Mouse (Mus musculus): ENCODE data around the gene Nhsl1. TPM values are rescaled to one million over a fixed set of nuclear protein-coding genes. Genes with fewer than 3 reads are reported as not detected.
A peak's percentile ranks its signal among the peaks of the same experiment; 100 is the strongest.

The Nhsl1 gene
- total RNA-seq, 2 experiments from 2014 or later, result 23.7 to 27.7 TPM

DNA sequence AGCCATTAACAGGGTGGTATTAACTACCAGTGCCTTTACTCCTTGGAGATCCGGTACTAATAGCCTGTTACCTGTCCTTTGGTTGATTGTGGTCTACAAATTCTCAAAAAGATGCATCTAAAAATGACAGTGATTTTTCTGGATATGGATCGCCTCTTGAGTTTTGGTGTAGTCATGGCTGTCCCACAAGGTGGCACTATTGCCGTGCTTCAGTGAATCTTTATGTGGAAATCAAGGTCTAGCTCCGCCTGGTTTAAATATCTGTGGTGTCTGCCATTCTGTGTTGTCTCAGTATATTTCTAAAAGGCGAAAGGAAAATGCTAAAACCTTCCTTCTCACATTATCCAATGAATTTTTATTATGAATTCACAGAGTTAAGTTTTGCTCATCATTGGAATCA, 72.8 kb downstream of the Nhsl1 start:
- intact Hi-C loops (cut with DNase I), result loop anchor here (1.0 kb wide), 1 partner anchor 137 kb away; no protein-coding TSS in a partner anchor
- peak; percentile 34 to 36 for DNase-seq (ENCODE audit: low spot score in 2 of 2)

DNA sequence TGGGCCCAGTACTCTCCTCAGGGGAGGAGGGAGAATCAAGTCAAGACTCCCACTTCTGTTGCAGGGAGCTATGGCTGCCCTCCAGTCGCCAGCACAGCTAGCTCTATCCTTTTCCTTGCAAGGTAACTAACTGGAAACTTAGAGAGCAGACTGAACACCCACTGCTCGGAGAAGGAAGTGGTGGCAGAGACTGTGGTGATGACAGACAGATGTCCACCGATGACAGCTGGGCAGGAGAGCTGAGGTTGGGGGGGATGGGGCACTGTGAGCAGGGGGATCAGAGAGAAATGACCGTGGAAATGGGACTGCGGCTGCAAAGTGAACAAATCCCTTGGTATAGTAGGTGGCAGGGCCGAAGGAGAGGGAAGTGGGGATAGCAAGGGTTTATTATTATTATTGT, 73.5 kb downstream of the Nhsl1 start:
- DNase-seq (ENCODE audit: low spot score in 2 of 2), result no peak
- intact Hi-C loops (cut with DNase I), result no loop called here

DNA sequence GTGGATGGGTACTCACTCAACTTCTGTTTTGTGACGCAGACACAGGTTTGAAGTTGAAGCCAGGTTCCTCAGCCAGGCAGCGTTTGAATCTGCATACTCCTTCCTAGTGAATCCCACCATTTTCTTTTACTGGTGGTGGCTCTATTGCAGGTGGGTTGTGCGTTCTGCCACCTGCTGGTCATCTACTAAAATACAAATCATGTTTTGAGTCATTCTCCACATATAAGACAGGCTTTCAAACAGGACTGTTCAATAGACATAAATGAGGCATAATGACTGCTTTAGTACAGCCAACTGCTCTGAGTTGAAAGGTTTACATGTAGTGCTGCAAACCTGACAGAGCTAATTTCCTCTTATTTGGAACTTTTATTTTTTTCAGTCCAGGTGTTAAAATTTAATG, 75.0 kb downstream of the Nhsl1 start:
- DNase-seq (ENCODE audit: low spot score in 2 of 2), result no peak
- intact Hi-C loops (cut with DNase I), result no loop called here

DNA sequence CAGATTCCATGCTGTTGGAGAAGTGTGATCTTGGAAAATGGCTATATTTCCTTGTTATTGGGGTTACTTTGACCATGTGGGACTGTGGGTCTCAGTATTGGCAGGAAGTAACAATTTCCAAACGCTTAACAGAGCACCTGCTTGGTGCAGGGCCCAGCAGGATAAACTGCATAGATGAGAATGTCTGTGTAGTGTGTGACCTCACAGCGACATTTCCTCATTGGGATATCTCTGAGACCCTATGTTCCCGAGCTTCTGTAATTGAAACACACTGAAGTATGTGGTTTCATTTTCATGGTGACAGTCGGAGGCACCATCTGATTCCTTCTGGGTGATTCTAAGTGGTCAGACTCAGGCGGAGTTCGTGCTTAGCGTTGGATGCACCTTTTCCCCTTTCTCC, 75.5 kb downstream of the Nhsl1 start:
- intact Hi-C loops (cut with DNase I), result no loop called here

DNA sequence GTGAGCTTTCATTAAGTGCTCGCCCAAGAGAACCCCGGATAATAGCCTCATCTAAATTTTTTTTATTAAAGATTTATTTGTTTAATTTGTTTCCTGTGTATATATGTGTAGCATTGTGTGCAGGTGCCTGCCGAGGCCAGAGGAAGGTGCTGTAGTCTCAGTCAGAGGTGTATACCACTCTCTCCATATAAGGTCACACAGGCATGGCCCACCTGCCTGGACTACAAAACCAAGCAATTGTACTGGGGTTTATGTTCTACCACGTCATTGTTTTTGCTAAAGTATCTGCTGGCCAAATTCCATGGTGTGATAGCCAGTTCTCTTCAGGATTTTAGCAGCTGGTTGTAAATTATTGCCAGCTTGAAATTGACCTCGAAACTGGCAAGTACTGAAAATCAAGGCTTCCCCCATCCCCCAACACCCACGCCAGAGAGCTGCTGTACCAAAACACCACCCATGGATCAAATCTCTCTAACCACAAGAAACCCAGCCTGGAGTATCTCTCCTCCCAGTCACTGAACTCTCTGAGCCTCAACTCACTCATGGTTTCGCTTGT, 81.4 kb downstream of the Nhsl1 start:
- intact Hi-C loops (cut with DNase I), result no loop called here
- DNase-seq (ENCODE audit: low spot score in 2 of 2), result no peak

More for the DNA sequence above, 75.5 kb downstream of the Nhsl1 start:
- no peak for DNase-seq (ENCODE audit: low spot score in 2 of 2)

DNA sequence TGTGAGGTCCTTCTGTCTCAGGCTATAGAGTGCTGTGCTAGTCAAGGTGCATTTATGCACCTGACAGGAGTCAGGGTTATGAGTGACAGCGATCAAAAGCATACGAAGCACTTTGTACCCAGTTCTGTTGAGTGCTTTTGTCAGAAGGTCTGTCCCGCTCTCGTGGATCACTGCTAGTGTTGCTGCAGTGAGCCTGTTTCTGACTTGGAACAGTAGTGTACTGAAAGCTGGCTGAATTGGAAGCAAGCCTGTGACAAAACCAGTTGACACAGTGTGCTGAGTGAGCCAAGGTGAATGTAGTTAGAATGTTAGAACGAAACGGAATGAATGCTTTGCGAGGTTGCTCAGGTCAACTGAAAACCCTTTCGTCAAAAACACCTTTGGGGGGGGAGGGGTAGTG, 82.2 kb downstream of the Nhsl1 start:
- intact Hi-C loops (cut with DNase I), result no loop called here
- DNase-seq (ENCODE audit: low spot score in 2 of 2), result no peak

DNA sequence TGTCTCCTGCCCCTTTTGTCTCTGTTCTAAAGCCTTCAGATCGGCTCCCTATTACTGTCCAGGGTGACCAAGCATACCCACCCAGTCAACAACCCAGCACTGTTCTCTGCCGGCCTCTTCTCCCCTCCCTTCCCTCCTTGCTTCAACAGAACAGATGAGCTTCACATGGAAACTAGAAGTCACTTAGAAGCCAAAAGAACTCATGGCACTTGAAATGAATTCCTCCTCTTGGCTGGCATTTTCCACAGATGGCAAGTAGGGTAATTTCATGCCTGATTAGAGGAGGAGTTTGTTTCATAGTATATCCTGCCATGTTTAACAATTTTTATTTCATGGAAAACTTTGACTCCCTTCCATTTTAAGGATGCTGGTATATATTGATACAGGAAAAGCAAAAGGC, 85.2 kb downstream of the Nhsl1 start:
- DNase-seq (ENCODE audit: low spot score in 2 of 2), result no peak
- intact Hi-C loops (cut with DNase I), result no loop called here

DNA sequence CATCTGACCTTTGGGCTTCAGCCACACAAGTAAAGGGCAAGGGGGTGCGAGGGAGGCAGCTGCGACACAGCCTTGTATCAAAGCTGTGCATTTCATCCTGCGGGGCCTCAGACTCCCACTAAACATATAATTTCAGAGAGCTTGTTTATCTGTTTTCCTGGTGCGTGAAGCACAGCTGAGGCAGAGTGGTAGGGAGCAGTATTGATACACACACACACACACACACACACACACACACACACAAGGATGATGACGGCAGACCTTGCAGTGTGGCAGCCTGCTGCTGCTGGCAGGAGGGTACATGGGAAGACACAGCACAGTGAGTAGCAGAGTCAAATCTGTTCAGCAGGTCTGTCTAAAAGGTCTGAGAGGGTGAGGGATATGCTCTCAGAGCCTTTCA, 85.9 kb downstream of the Nhsl1 start:
- no peak for DNase-seq (ENCODE audit: low spot score in 2 of 2)
- intact Hi-C loops (cut with DNase I), result no loop called here

DNA sequence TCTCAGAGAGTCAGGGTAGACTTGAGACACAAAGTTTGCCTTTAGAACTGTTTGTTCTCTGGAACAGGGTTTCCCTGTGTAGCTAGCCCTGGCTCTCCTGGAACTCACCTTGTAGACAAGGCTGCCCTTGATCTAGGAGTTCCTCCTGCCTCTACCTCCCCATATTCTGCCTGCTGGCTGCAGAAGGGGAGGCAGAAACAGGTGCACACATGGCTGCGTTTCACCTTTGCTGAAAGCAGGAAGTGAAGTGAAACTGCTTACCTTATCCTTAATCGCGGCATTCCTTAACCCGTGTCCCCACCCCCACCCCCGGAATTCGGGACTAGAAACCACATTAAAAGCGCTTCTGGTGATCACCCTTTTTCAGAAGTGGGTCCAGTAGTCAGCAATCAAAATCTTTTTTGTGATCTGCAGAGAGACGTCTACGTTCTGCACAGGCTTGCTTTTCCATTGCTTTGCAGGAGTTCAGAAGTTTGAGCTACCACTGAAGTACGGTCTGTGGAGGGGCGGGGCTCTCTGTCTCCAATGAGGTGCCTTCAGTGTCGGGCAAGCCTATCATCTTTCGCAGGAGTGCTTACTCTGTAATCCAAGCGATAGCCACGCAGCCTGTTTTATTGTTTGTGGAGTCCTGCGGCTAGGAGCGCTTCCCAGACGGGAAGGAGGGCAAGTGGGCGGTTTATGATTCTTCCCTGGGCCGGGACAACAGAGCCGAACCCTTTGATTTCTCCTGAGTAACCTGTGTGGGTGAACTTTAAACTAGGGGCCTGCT, 88.5 kb downstream of the Nhsl1 start:
- intact Hi-C loops (cut with DNase I), result no loop called here
- peak; percentile 35 to 37 for DNase-seq (ENCODE audit: low spot score in 2 of 2)

DNA sequence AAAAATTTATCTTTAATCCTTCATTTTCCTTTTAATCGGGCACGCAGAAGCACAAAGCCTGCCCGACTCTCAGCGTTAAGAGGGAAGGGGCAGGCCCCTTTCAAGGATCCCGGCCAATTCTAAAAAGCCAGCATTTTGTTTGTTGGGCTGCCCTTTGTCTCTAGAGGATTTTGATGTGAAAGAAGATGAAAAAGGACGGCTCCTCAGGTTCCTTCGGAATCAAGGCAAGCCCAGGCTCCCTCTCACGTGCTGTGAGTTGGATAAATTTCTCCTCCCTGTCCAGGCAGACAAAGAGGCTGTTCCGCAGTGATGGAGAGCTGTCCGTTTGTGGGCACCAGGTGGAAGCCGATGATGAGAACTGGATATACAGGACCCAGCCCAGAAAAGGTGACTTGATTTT, 89.3 kb downstream of the Nhsl1 start:
- no peak for DNase-seq (ENCODE audit: low spot score in 2 of 2)
- intact Hi-C loops (cut with DNase I), result no loop called here

DNA sequence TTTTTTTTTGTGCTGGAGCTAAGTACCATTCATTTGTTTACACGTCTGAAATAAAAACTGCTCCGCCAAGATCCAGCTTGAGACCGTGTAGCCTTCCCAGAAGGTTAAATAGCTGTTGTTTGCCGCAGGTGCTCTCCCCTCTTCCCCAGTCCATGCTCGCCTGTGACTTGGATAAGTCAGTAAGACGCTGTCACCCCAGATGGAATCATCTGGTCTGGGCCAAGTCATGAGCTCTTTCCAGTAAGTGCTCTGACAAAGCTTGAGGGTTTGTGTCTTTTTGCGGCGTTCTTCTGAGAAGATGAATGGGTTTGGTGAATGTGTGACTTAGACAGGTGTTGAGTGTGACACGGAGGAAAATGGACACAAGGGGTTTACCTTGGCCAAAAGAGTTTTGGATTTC, 89.8 kb downstream of the Nhsl1 start:
- intact Hi-C loops (cut with DNase I), result no loop called here
- DNase-seq (ENCODE audit: low spot score in 2 of 2), result no peak

DNA sequence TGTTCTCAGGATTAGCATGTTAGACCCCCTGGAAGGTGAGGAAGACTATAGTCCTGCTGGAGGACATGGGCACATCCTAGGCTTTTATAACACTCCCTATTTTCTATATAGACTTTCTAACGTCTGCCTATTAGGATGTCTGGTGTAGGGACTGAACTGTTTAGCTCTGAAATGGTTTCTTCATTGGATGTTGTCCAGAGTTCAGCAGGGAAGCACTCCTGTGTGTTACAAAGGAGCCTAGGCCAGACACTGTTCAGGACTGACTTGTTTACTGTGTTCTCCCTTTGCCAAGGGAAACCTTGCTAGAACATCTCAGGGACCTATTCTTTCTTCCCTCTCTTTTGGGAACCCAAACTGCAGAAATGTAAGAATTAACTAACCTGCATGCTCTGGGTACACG, 90.3 kb downstream of the Nhsl1 start:
- DNase-seq (ENCODE audit: low spot score in 2 of 2), result no peak
- intact Hi-C loops (cut with DNase I), result no loop called here

DNA sequence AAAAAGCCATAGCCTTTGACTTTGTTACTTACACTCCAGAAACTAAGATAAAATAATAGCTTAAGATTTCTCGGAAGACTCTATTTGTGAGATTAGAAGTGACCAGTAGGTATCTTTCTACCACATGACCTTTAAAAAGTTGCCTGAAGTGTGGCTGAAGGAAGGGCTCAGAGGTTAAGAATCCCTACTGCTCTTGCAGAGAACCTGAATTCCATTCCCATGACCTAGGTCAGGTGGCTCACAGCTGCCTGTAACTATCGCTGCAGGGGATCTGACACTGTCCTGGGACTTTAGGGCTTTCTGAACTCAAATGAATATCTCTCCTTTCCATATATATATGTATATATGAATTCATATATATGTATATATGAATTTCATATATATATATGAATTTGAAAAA, 92.5 kb downstream of the Nhsl1 start:
- no peak for DNase-seq (ENCODE audit: low spot score in 2 of 2)
- intact Hi-C loops (cut with DNase I), result no loop called here

DNA sequence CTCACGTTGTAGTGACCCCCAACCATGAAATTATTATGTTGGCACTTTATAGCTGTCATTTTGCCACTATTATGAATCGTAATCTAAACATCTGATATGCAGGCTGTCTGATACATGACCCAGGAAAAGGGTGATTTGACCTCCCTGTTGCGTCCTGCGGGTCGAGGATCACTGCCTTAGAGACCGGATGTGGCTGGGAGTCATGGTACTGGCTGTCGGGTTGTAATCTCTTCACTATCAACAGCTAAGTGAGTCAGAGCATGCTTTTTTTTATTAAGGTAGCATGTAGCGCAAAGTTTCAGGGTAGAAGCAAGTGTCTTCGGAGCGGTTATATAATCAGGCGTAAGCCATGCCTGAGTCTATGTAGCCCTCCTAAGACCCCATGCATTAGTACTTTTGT, 97.2 kb downstream of the Nhsl1 start:
- intact Hi-C loops (cut with DNase I), result no loop called here
- DNase-seq (ENCODE audit: low spot score in 2 of 2), result no peak

DNA sequence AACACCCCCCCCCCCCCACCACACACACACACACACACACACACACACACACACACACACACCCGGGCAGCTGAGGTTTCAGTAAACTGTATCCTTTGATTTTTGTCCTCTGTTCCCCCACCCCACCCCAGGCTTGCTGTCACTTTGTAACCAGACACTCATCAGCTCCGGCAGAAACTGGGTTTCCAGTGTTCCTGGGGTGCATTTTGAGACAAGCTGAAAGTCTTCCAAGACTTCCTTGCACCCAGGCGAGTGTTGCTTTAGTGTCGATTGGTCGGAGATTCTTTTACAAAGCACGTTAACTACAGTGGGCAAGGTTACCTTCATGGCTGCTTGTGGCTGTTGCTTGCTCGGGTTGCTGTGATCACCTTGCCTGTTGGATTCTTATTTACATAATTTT, 99.4 kb downstream of the Nhsl1 start:
- intact Hi-C loops (cut with DNase I), result no loop called here
- DNase-seq (ENCODE audit: low spot score in 2 of 2), result no peak

DNA sequence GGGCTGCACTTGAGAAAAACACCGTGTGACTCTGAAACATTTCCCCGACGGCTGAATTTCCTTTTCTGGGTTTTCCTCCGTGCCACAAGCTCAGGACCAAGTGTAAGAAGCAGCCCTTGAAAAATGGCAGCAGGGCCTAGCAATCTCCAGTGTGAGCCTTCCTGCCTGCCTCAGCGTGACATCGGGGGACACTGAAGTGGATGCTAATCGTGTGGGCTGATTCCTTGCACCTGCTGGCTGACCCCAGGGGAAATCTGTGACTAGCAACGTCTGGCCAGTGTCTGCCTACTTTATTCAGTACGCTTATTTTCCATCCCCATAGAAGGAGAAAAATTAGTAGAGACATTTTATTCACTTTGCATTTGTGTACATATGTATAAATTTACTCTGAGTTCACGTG, 100.7 kb downstream of the Nhsl1 start:
- intact Hi-C loops (cut with DNase I), result no loop called here
- DNase-seq (ENCODE audit: low spot score in 2 of 2), result no peak

DNA sequence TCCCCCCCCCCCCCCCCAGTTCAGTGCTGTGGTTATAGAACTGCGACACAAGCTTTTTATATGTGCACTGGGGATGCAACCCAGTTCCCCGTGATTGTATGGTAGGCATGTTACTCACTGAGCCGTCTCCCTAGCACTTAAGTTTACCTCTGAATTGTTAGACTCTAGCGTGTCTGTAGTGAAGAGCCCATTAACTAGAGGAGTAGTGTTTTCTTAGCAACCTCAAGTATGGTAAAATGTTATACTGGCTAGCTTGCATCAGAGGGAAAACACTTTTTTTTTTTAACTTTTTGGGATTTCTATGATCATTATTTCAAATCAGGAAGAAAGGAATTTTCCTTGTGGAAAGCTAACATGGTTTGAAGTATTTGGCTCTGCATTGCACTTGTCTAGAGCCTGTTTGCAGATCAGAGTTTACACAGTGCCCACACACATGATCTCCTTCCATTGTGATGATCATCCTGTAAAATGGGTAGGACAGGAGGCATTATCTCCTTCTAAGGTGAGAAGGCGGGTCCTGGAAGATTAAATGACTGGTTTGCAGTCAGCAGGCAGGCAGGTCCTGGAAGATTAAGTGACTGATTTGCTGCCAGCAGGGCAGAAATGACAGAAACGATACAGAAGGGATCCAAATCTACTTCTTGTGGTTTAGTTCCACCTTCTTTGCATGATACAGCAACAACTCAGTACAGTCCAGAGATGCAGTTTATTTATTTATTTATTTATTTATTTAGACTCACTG, 101.6 kb downstream of the Nhsl1 start:
- DNase-seq (ENCODE audit: low spot score in 2 of 2), result no peak
- intact Hi-C loops (cut with DNase I), result no loop called here

DNA sequence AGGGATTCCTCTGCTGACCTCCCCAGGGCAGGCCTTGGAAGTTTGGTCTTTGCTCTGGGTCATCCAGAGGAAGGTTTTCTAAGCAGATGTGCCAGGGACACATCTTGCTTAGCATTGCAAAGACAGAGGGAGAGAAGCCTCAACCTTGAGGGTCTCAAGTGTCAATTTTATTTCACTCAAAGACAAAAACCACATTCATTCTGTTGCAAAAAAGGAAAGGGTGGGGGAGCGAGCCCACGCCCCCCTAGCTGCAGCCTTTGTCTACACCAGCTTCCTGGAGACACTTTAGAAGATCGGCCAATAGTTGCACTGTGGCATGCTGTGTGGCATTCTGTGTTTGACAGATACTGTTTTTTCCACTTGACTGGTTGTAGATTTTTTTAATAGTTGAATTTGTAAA, 104.2 kb downstream of the Nhsl1 start:
- DNase-seq (ENCODE audit: low spot score in 2 of 2), result no peak
- intact Hi-C loops (cut with DNase I), result no loop called here

DNA sequence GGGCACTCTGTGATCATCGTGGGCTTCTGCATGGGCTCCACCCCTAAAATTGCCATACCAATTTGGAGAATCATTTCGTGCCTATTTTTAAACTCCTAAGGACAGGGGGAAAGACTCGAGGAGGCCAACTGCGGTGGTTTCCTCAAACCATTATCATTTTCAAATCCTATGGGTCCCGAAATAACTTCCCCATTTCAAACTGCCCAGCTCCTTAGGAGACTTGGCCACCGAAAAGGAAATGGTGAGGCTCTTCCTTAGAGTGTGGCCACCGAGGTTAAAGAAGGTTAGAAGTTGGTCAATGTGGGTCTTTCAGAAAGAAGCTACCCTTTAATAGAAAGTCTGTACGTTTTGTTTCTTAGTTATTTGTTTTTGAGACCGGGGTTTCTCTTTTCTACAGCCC, 104.8 kb downstream of the Nhsl1 start:
- DNase-seq (ENCODE audit: low spot score in 2 of 2), result no peak
- intact Hi-C loops (cut with DNase I), result no loop called here

DNA sequence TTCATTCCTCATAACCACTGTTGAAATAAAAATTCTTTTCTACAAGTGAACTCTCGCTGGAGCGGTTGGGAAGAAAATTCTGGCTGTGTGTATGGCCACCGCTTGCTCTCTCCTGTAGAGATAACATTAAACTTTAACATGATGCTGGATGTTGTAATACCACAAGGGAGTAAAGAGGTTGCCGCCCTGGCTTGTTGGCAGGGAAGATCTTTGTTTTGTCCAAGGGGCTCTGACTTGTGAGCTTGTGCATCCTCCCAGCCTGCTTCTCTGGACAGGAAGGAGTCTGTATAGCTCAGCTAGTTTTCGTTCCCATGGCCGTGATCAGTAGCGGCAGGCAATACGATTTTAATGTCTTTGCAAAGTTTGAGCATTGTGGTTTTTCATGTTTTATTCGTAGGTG, 109.1 kb downstream of the Nhsl1 start:
- DNase-seq (ENCODE audit: low spot score in 2 of 2), result no peak

DNA sequence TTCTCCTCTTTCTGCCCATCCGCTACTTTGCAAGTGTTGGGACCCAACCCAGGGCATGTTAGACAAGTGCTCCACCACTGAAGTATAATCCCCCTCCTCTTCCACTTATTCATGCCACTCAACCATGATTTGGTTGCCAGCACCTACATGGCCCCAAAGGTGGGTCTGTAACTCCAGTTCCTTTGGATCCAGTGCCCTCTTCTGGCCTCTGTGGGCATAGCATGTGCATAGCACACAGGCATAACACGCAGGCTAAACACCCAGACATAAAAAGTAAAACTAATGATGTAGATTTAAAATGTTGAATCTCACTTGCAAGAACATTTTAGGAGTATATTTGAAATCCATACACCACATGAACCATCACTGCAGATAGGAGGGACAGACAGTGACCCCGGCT, 110.7 kb downstream of the Nhsl1 start:
- intact Hi-C loops (cut with DNase I), result no loop called here
- no peak for DNase-seq (ENCODE audit: low spot score in 2 of 2)

More for the DNA sequence above, 109.1 kb downstream of the Nhsl1 start:
- intact Hi-C loops (cut with DNase I), result no loop called here
